Mouse (Mus musculus) stomach, embryonic 16.5 days (tissue): ENCODE measurements around the gene Farp1. TPM values are rescaled to one million over a fixed set of nuclear protein-coding genes. Genes with fewer than 3 reads are reported as not detected.

Experiments used
- ATAC-seq: fragments of 200-750 bp; cut with Nextera tagmentation; 2 replicates; pipeline ENCODE4 v1.8.0; 2017; ENCODE audit warnings: moderate number of reproducible peaks, moderate TSS enrichment; ENCODE audit not compliant: insufficient read depth, low FRiP score
- H3K27ac ChIP-seq: fragments of 300-500 bp; sonication (generic); 2 replicates; pipeline ENCODE4 v1.5.1; 2014; ENCODE audit warnings: low read length
- H3K27me3 ChIP-seq: fragments of 300-500 bp; sonication (generic); 2 replicates; pipeline ENCODE4 v1.6.1; 2014; ENCODE audit warnings: low read length, control low read depth, mixed read lengths; ENCODE audit not compliant: control insufficient read depth, insufficient read depth
- H3K36me3 ChIP-seq: fragments of 300-500 bp; sonication (generic); 2 replicates; pipeline ENCODE4 v1.6.1; 2014; ENCODE audit warnings: low read length; ENCODE audit not compliant: control insufficient read depth, insufficient read depth
- H3K4me1 ChIP-seq: fragments of 300-500 bp; sonication (generic); 2 replicates; pipeline ENCODE4 v1.6.1; 2014; ENCODE audit warnings: low read length, control low read depth, mixed read lengths; ENCODE audit not compliant: control insufficient read depth, insufficient read depth
- H3K4me2 ChIP-seq: fragments of 300-500 bp; sonication (generic); 2 replicates; pipeline ENCODE4 v1.6.1; 2014; ENCODE audit warnings: low read depth, low read length, mixed read lengths
- H3K4me3 ChIP-seq: fragments of 300-500 bp; sonication (generic); replicated peaks from 2 replicates; pipeline ENCODE4 v1.5.1; 2014; ENCODE audit warnings: mild to moderate bottlenecking, low read length
- H3K9ac ChIP-seq: fragments of 300-500 bp; sonication (generic); 2 replicates; pipeline ENCODE4 v1.6.1; 2014; ENCODE audit warnings: low read length
- H3K9me3 ChIP-seq: fragments of 300-500 bp; sonication (generic); replicated peaks from 2 replicates; pipeline ENCODE4 v1.6.1; 2016; ENCODE audit warnings: low read length, control low read depth; ENCODE audit not compliant: control insufficient read depth
- WGBS: fragments of 180-500 bp; shearing (Covaris S2); extraction: QIAGEN DNeasy Blood & Tissue Kit; methylation state at CpG from one replicate; pipeline ENCODE4 v1.1.7; 2014; 5-methylcytosine and 5-hydroxymethylcytosine counted together
- polyA plus RNA-seq: library from polyadenylated mRNA; unstranded; fragments of >200 nt; fragmentation: Nextera tagmentation; extraction: Ambion mirVana; gene quantifications from 2 replicates; pipeline ENCODE4 v1.2.1, GENCODE M21; 2015

Farp1 gene
- polyA plus RNA-seq, 1 experiment from 2014 or later, result 15.2 TPM

DNA sequence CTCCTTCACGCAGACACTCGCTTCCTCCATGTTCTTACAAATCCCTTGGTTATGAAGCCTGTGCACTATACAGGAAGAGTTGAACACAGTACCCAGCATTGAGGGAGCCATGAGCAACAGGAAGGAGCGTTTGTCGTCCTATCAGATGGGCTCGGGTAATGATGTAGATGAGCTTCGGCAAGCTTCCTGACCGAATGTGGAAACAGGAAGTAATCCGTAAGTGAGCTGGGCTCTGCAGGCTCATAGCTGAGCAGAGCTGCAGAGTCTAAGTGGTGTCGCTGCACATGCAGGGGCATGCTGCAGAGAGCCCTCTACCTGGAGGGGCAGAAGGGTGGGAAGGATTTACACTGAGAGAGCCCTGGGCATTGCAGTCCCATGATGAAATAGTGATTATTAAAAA is 140.4 kb downstream of the Farp1 start:
- Histone ChIP-seq H3K4me1 (peaks cover 19% of the 10 kb centered on the region), H3K4me2 (no peak overlapping the region), H3K4me3 (no peak overlapping the region), H3K36me3 (no peaks in the 10 kb centered on the region), H3K9ac (no peak overlapping the region), H3K27ac (no peak overlapping the region), H3K27me3 (no peaks in the 10 kb centered on the region), H3K9me3 (no peaks in the 10 kb centered on the region)
- WGBS, result 64% methylated on average over 9 of the region's 9 CpGs
- ATAC-seq, result no peak

- H3K27ac ChIP-seq, result no peak overlapping the region
- H3K36me3 ChIP-seq, result no peaks in the 10 kb centered on the region
- 55% methylated on average over 4 of the region's 4 CpGs for WGBS
- no peaks in the 10 kb centered on the region for H3K9me3 ChIP-seq
- H3K27me3 ChIP-seq, result no peaks in the 10 kb centered on the region
- H3K9ac ChIP-seq, result no peak overlapping the region
- H3K4me2 ChIP-seq, result no peak overlapping the region
- peaks cover 14% of the 10 kb centered on the region for H3K4me1 ChIP-seq
- no peak for ATAC-seq
- no peak overlapping the region for H3K4me3 ChIP-seq
Observed at GRCm38 (mm10) chr14:121175861-121176260, 140.9 kb downstream of the Farp1 start.

GRCm38 (mm10) chr14:121177907-121178306 is 142.9 kb downstream of the Farp1 start:
- H3K27ac ChIP-seq, result no peak overlapping the region
- 0 out of 2 replicates have a peak, but pooled peaks cover 2% of the 10 kb centered on the region for H3K4me1 ChIP-seq
- no peak overlapping the region for H3K4me2 ChIP-seq
- H3K27me3 ChIP-seq, result no peaks in the 10 kb centered on the region
- H3K4me3 ChIP-seq, result no peak overlapping the region
- no peak overlapping the region for H3K9ac ChIP-seq
- no peaks in the 10 kb centered on the region for H3K9me3 ChIP-seq
- H3K36me3 ChIP-seq, result no peaks in the 10 kb centered on the region
- WGBS, result 61% methylated on average over 6 of the region's 6 CpGs
- no peak for ATAC-seq

GRCm38 (mm10) chr14:121180611-121181010 is 145.6 kb downstream of the Farp1 start:
- Histone ChIP-seq H3K36me3 (no peaks in the 10 kb centered on the region), H3K4me1 (no peaks in the 10 kb centered on the region), H3K4me3 (no peak overlapping the region), H3K27me3 (no peaks in the 10 kb centered on the region), H3K9me3 (no peaks in the 10 kb centered on the region), H3K4me2 (no peak overlapping the region), H3K9ac (no peak overlapping the region), H3K27ac (no peak overlapping the region)
- 58% methylated on average over 9 of the region's 9 CpGs for WGBS
- ATAC-seq, result no peak

GRCm38 (mm10) chr14:121181798-121182197 is 146.8 kb downstream of the Farp1 start:
- no peaks in the 10 kb centered on the region for H3K27me3 ChIP-seq
- H3K4me2 ChIP-seq, result no peak overlapping the region
- H3K4me1 ChIP-seq, result no peaks in the 10 kb centered on the region
- H3K4me3 ChIP-seq, result no peak overlapping the region
- WGBS, result 42% methylated on average over 4 of the region's 4 CpGs
- H3K27ac ChIP-seq, result no peak overlapping the region
- ATAC-seq, result no peak
- no peaks in the 10 kb centered on the region for H3K36me3 ChIP-seq
- no peak overlapping the region for H3K9ac ChIP-seq
- no peaks in the 10 kb centered on the region for H3K9me3 ChIP-seq

- no peak overlapping the region for H3K27ac ChIP-seq
- H3K36me3 ChIP-seq, result no peaks in the 10 kb centered on the region
- ATAC-seq, result no peak
- 79% methylated on average over 8 of the region's 8 CpGs for WGBS
- H3K27me3 ChIP-seq, result no peaks in the 10 kb centered on the region
- H3K4me3 ChIP-seq, result no peak overlapping the region
- H3K9me3 ChIP-seq, result no peaks in the 10 kb centered on the region
- no peaks in the 10 kb centered on the region for H3K4me1 ChIP-seq
- no peak overlapping the region for H3K9ac ChIP-seq
- H3K4me2 ChIP-seq, result no peak overlapping the region
Observed at GRCm38 (mm10) chr14:121182967-121183366, 148.0 kb downstream of the Farp1 start.

GRCm38 (mm10) chr14:121183414-121184130 is 148.6 kb downstream of the Farp1 start:
- no peak for ATAC-seq
- no peak overlapping the region for H3K4me3 ChIP-seq

DNA sequence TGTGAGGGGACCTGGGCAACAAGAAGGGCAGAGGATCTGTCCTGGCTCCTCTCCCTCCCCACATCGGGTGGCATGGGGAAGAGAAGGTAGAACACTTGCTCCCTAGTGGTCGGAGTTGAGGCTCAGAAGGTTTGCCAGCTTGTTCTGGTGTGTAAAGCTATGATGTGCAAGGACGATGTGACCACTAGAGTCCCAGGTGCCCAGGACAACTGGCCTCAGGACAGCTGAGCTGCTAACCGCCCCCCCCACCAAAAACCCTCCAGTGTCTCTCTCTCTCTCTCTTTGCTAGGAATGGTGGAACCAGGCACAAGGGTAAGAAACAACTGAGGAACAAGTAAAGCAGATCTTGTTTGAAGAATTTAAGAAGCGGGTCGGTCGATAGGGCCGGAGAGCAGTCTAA is 149.4 kb downstream of the Farp1 start:
- ATAC-seq, result no peak
- WGBS, result 92% methylated on average over 8 of the region's 8 CpGs

More at GRCm38 (mm10) chr14:121183414-121184130, 148.6 kb downstream of the Farp1 start:
- Histone ChIP-seq H3K27me3 (no peaks in the 10 kb centered on the region), H3K27ac (no peak overlapping the region), H3K9me3 (no peaks in the 10 kb centered on the region), H3K4me1 (no peaks in the 10 kb centered on the region), H3K36me3 (no peaks in the 10 kb centered on the region), H3K4me2 (no peak overlapping the region), H3K9ac (no peak overlapping the region)
- WGBS, result 80% methylated on average over 8 of the region's 8 CpGs

GRCm38 (mm10) chr14:121186402-121186894 is 151.4 kb downstream of the Farp1 start:
- Histone ChIP-seq H3K4me3 (no peak overlapping the region), H3K9me3 (no peaks in the 10 kb centered on the region), H3K4me2 (no peak overlapping the region), H3K9ac (no peak overlapping the region), H3K27ac (no peak overlapping the region), H3K36me3 (no peaks in the 10 kb centered on the region), H3K4me1 (peaks cover 9% of the 10 kb centered on the region), H3K27me3 (no peaks in the 10 kb centered on the region)
- ATAC-seq, result no peak
- WGBS, result 87% methylated on average over 8 of the region's 8 CpGs

More for the DNA sequence above, 149.4 kb downstream of the Farp1 start:
- Histone ChIP-seq H3K4me1 (no peaks in the 10 kb centered on the region), H3K36me3 (no peaks in the 10 kb centered on the region), H3K27ac (no peak overlapping the region), H3K4me2 (no peak overlapping the region), H3K9me3 (no peaks in the 10 kb centered on the region), H3K4me3 (no peak overlapping the region), H3K9ac (no peak overlapping the region), H3K27me3 (no peaks in the 10 kb centered on the region)
